Mouse (Mus musculus) intestine, embryonic 15.5 days (tissue): ENCODE measurements around the gene Nin. TPM values are rescaled to one million over a fixed set of nuclear protein-coding genes. Genes with fewer than 3 reads are reported as not detected.
A peak's percentile ranks its signal among the peaks of the same experiment; 100 is the strongest.

ENCODE experiments used
- ATAC-seq: fragments of 200-750 bp; cut with Nextera tagmentation; 2 replicates; pipeline ENCODE4 v1.8.0; 2017; ENCODE audit warnings: moderate TSS enrichment, moderate library complexity
- H3K27ac ChIP-seq: fragments of 300-500 bp; sonication (generic); 2 replicates; pipeline ENCODE4 v1.5.1; 2015; ENCODE audit warnings: mild to moderate bottlenecking, inconsistent platforms
- H3K27me3 ChIP-seq: fragments of 300-500 bp; sonication (generic); replicated peaks from 2 replicates; pipeline ENCODE4 v1.6.1; 2015; ENCODE audit warnings: inconsistent platforms
- H3K36me3 ChIP-seq: fragments of 300-500 bp; sonication (generic); 2 replicates; pipeline ENCODE4 v1.6.1; 2015; ENCODE audit warnings: inconsistent platforms
- H3K4me1 ChIP-seq: fragments of 300-500 bp; sonication (generic); replicated peaks from 2 replicates; pipeline ENCODE4 v1.6.1; 2015; ENCODE audit warnings: inconsistent platforms
- H3K4me2 ChIP-seq: fragments of 300-500 bp; sonication (generic); replicated peaks from 2 replicates; pipeline ENCODE4 v1.6.1; 2015; ENCODE audit warnings: mild to moderate bottlenecking, inconsistent platforms
- H3K4me3 ChIP-seq: fragments of 300-500 bp; sonication (generic); replicated peaks from 2 replicates; pipeline ENCODE4 v1.5.1; 2015; ENCODE audit warnings: inconsistent platforms
- H3K9ac ChIP-seq: fragments of 300-500 bp; sonication (generic); 2 replicates; pipeline ENCODE4 v1.6.1; 2015; ENCODE audit warnings: inconsistent platforms
- H3K9me3 ChIP-seq: fragments of 300-500 bp; sonication (generic); 2 replicates; pipeline ENCODE4 v1.6.1; 2016; ENCODE audit warnings: inconsistent platforms
- WGBS: fragments of 180-500 bp; shearing (Covaris S2); methylation state at CpG from one replicate; pipeline ENCODE4 v1.1.7; 2015; 5-methylcytosine and 5-hydroxymethylcytosine counted together
- polyA plus RNA-seq: library from polyadenylated mRNA; unstranded; fragments of >200 nt; fragmentation: Nextera tagmentation; extraction: Ambion mirVana; gene quantifications from 2 replicates; pipeline ENCODE4 v1.2.1, GENCODE M21; 2015

Nin gene
- polyA plus RNA-seq, 1 experiment from 2014 or later, result 8.4 TPM

GRCm38 (mm10) chr12:70036722-70037305 lies 76.7 kb downstream of the Nin start:
- no peak overlapping the region for H3K4me3 ChIP-seq
- H3K27me3 ChIP-seq, result no peaks in the 10 kb centered on the region
- H3K27ac ChIP-seq, result no peak overlapping the region
- 92% methylated on average over 19 of the region's 19 CpGs for WGBS
- no peak for ATAC-seq
- no peak overlapping the region for H3K9ac ChIP-seq
- H3K4me2 ChIP-seq, result no peak overlapping the region
- peaks cover 14% of the 10 kb centered on the region for H3K36me3 ChIP-seq
- no peaks in the 10 kb centered on the region for H3K9me3 ChIP-seq
- H3K4me1 ChIP-seq, result no peaks in the 10 kb centered on the region

GRCm38 (mm10) chr12:70026233-70026632 lies 87.3 kb downstream of the Nin start:
- Histone ChIP-seq H3K4me2 (no peak overlapping the region), H3K27ac (no peak overlapping the region), H3K4me1 (no peaks in the 10 kb centered on the region), H3K27me3 (no peaks in the 10 kb centered on the region), H3K4me3 (no peak overlapping the region), H3K9me3 (no peaks in the 10 kb centered on the region), H3K36me3 (0 out of 2 replicates have a peak, but pooled peaks cover 2% of the 10 kb centered on the region), H3K9ac (no peak overlapping the region)
- no peak for ATAC-seq

GRCm38 (mm10) chr12:70025431-70025830 lies 88.1 kb downstream of the Nin start:
- H3K27me3 ChIP-seq, result no peaks in the 10 kb centered on the region
- H3K9me3 ChIP-seq, result no peaks in the 10 kb centered on the region
- no peak overlapping the region for H3K4me3 ChIP-seq
- H3K4me1 ChIP-seq, result no peaks in the 10 kb centered on the region
- H3K4me2 ChIP-seq, result no peak overlapping the region
- H3K36me3 ChIP-seq, result peaks cover 7% of the 10 kb centered on the region; the same call in 1 of the 2 replicates
- WGBS, result 88% methylated on average over 6 of the region's 6 CpGs
- no peak overlapping the region for H3K9ac ChIP-seq
- ATAC-seq, result no peak
- H3K27ac ChIP-seq, result no peak overlapping the region

- 83% methylated on average over 4 of the region's 4 CpGs for WGBS
- no peak overlapping the region for H3K4me3 ChIP-seq
- no peaks in the 10 kb centered on the region for H3K27me3 ChIP-seq
- no peaks in the 10 kb centered on the region for H3K9me3 ChIP-seq
- peaks cover 12% of the 10 kb centered on the region; the same call in 1 of the 2 replicates for H3K36me3 ChIP-seq
- H3K4me1 ChIP-seq, result no peaks in the 10 kb centered on the region
- no peak for ATAC-seq
- H3K4me2 ChIP-seq, result no peak overlapping the region
- H3K9ac ChIP-seq, result no peak overlapping the region
- no peak overlapping the region for H3K27ac ChIP-seq
Observed at GRCm38 (mm10) chr12:70023580-70023979, 89.9 kb downstream of the Nin start.

- 73% methylated on average over 4 of the region's 4 CpGs for WGBS
- peaks cover 14% of the 10 kb centered on the region; the same call in 1 of the 2 replicates for H3K36me3 ChIP-seq
- H3K4me2 ChIP-seq, result no peak overlapping the region
- no peaks in the 10 kb centered on the region for H3K27me3 ChIP-seq
- no peak overlapping the region for H3K9ac ChIP-seq
- no peak for ATAC-seq
- H3K27ac ChIP-seq, result no peak overlapping the region
- no peak overlapping the region for H3K4me3 ChIP-seq
- H3K4me1 ChIP-seq, result no peaks in the 10 kb centered on the region
- H3K9me3 ChIP-seq, result no peaks in the 10 kb centered on the region
Observed at GRCm38 (mm10) chr12:70018153-70018552, 95.4 kb downstream of the Nin start.

GRCm38 (mm10) chr12:70015936-70016335 lies 97.6 kb downstream of the Nin start:
- peaks cover 13% of the 10 kb centered on the region; the same call in 1 of the 2 replicates for H3K36me3 ChIP-seq
- WGBS, result 60% methylated on average over 4 of the region's 4 CpGs

GRCm38 (mm10) chr12:70011681-70012080 lies 101.8 kb downstream of the Nin start:
- no peak overlapping the region for H3K4me3 ChIP-seq
- no peak overlapping the region for H3K4me2 ChIP-seq
- H3K27me3 ChIP-seq, result no peaks in the 10 kb centered on the region
- H3K9ac ChIP-seq, result no peak overlapping the region
- ATAC-seq, result no peak
- peaks cover 6% of the 10 kb centered on the region; the same call in 1 of the 2 replicates for H3K36me3 ChIP-seq
- WGBS, result 80% methylated on average over 5 of the region's 5 CpGs
- no peaks in the 10 kb centered on the region for H3K4me1 ChIP-seq
- H3K27ac ChIP-seq, result no peak overlapping the region
- no peaks in the 10 kb centered on the region for H3K9me3 ChIP-seq

More at GRCm38 (mm10) chr12:70015936-70016335, 97.6 kb downstream of the Nin start:
- Histone ChIP-seq H3K27me3 (no peaks in the 10 kb centered on the region), H3K4me1 (no peaks in the 10 kb centered on the region), H3K4me2 (no peak overlapping the region), H3K9me3 (no peaks in the 10 kb centered on the region), H3K4me3 (no peak overlapping the region), H3K27ac (no peak overlapping the region), H3K9ac (no peak overlapping the region)
- ATAC-seq, result no peak

- no peak overlapping the region for H3K9ac ChIP-seq
- H3K36me3 ChIP-seq, result peaks cover 3% of the 10 kb centered on the region; the same call in 1 of the 2 replicates
- no peak for ATAC-seq
- H3K27ac ChIP-seq, result no peak overlapping the region
- H3K9me3 ChIP-seq, result no peaks in the 10 kb centered on the region
- no peak overlapping the region for H3K4me3 ChIP-seq
- H3K27me3 ChIP-seq, result no peaks in the 10 kb centered on the region
- H3K4me1 ChIP-seq, result no peaks in the 10 kb centered on the region
- 98% methylated on average over 4 of the region's 4 CpGs for WGBS
- no peak overlapping the region for H3K4me2 ChIP-seq
Observed at GRCm38 (mm10) chr12:70010356-70010755, 103.2 kb downstream of the Nin start.

GRCm38 (mm10) chr12:70005103-70005502 lies 108.4 kb downstream of the Nin start:
- Histone ChIP-seq H3K9ac (no peak overlapping the region), H3K4me1 (no peaks in the 10 kb centered on the region), H3K4me3 (no peak overlapping the region), H3K36me3 (no peaks in the 10 kb centered on the region), H3K27me3 (no peaks in the 10 kb centered on the region), H3K9me3 (no peaks in the 10 kb centered on the region), H3K27ac (no peak overlapping the region), H3K4me2 (no peak overlapping the region)
- no peak for ATAC-seq
- 90% methylated on average over 4 of the region's 4 CpGs for WGBS

GRCm38 (mm10) chr12:69998186-69998983 lies 115.1 kb downstream of the Nin start:
- Histone ChIP-seq H3K27ac (no peak overlapping the region), H3K36me3 (no peaks in the 10 kb centered on the region), H3K27me3 (no peaks in the 10 kb centered on the region), H3K9ac (no peak overlapping the region), H3K4me2 (no peak overlapping the region), H3K4me3 (no peak overlapping the region), H3K4me1 (no peaks in the 10 kb centered on the region), H3K9me3 (no peaks in the 10 kb centered on the region)
- whole genome bisulfite sequencing, result 77% methylated on average over 13 of the region's 13 CpGs
- ATAC-seq, result no peak

- WGBS, result 79% methylated on average over 3 of the region's 3 CpGs
- ATAC-seq, result no peak
- Histone ChIP-seq H3K27me3 (no peaks in the 10 kb centered on the region), H3K27ac (no peak overlapping the region), H3K9me3 (no peaks in the 10 kb centered on the region), H3K9ac (no peak overlapping the region), H3K4me2 (no peak overlapping the region), H3K36me3 (no peaks in the 10 kb centered on the region), H3K4me3 (no peak overlapping the region), H3K4me1 (no peaks in the 10 kb centered on the region)
Observed at GRCm38 (mm10) chr12:69995382-69995781, 118.1 kb downstream of the Nin start.

- Histone ChIP-seq H3K9ac (peak within 1 kb of the TSS; percentile 97), H3K4me2 (peak within 1 kb of the TSS; percentile 80), H3K36me3 (peaks cover 3% of the 10 kb centered on the region; the same call in 1 of the 2 replicates), H3K27me3 (no peaks in the 10 kb centered on the region), H3K9me3 (no peaks in the 10 kb centered on the region), H3K27ac (peak within 1 kb of the TSS; percentile 91), H3K4me1 (no peaks in the 10 kb centered on the region), H3K4me3 (peak within 1 kb of the TSS; percentile 97)
- WGBS, result under 1% methylated on average over 89 of the region's 102 CpGs
- ATAC-seq, result peak; percentile 97
Observed at GRCm38 (mm10) chr12:69986786-69987497, 126.6 kb downstream of the Nin start, which contains the start of gene Sav1. Gene Sav1 (minus strand): TSS chr12:69987002.
